Mouse (Mus musculus): ENCODE data around the gene Piwil1.

- TF ChIP-seq CTCF (IDR thresholded peaks at IDR 0.05; ENCODE audit: control insufficient read depth, insufficient read depth, insufficient replicate concordance, low read depth, low read length) (peak; percentile 46; the same call in 1 of the 2 replicates), POLR2A (IDR thresholded peaks at IDR 0.05; ENCODE audit: control insufficient read depth, low read depth, low read length) (no peak)
These were observed 39.4 kb upstream of the Piwil1 start for GRCm38 (mm10) chr5:128662881-128663280.
